Mouse (Mus musculus): ENCODE results near the gene Palb2.

- TF ChIP-seq CTCF (IDR thresholded peaks at IDR 0.05; ENCODE audit: extremely low read depth, insufficient read depth, low read length) (no peak), POLR2A (IDR thresholded peaks at IDR 0.05; ENCODE audit: extremely low read depth, insufficient read depth, low read length) (no peak)
Observed at GRCm38 (mm10) chr7:122074374-122074773, 58.4 kb downstream of the Palb2 start.
